Comparison of ENCODE assay signal across 8 mouse cellular contexts in genomic region chr7:126649231-126650051, GRCm38 (mm10). TPM values are rescaled to one million over a fixed set of nuclear protein-coding genes. Genes with fewer than 3 reads are reported as not detected.
A peak's percentile ranks its signal among the peaks of the same experiment; 100 is the strongest.
DNase-seq lines count a peak whose midpoint lies in the region; ATAC-seq and TF ChIP-seq lines count a peak whose summit lies in the region.

Gene Sgf29 (plus strand): TSS chr7:126649309.

- WGBS in hindbrain, embryonic 14.5 days = 1% methylated on average over 57 of the region's 57 CpGs

- POLR2A ChIA-PET in Patski (lab: Charles Lee) = interaction anchor here (0.9 to 1.1 kb wide), 2 partner anchors 12 to 14 kb away, joined by 3 to 4 read pairs; no protein-coding TSS in a partner anchor

- H3K36me3 ChIP-seq in hindbrain, embryonic 14.5 days (replicated peaks; ENCODE audit: control insufficient read depth, insufficient read depth) = no peaks in the 10 kb centered on the region

- no peak for DNase-seq in Patski (ENCODE audit: low read depth, low spot score)
- DNase-seq in cerebellum, postnatal 14 days = peak; percentile 96 to 97
- peak; percentile 84 to 91 for DNase-seq in frontal cortex, postnatal 25 days (ENCODE audit: low spot score in 2 of 2)
- peak; percentile 94 for DNase-seq in hindbrain, embryonic 14.5 days (ENCODE audit: low spot score)
- DNase-seq in layer of hippocampus, postnatal 36 days = peak; percentile 93 to 94
- peak; percentile 94 for DNase-seq in lung, postnatal 36 days
- peak; percentile 94 for DNase-seq in retina, postnatal 1 day
- peak; percentile 86 to 93 for DNase-seq in urinary bladder, adult 18-20 months (ENCODE audit: low spot score in 2 of 2)

- peak within 1 kb of the TSS; percentile 65 for H3K4me2 ChIP-seq in hindbrain, embryonic 14.5 days (replicated peaks)

- no peaks in the 10 kb centered on the region for H3K27me3 ChIP-seq in Patski
- H3K27me3 ChIP-seq in hindbrain, embryonic 14.5 days (ENCODE audit: control insufficient read depth, insufficient read depth, low read length) = no peaks in the 10 kb centered on the region

- in situ Hi-C loops in Patski (cut with MboI; ENCODE audit: low pct_unique_long_range_greater_than_20kb) = no loop called here

- H3K4me3 ChIP-seq in hindbrain, embryonic 14.5 days (replicated peaks; ENCODE audit: low read length) = peak within 1 kb of the TSS; percentile 39

- ATAC-seq in Patski = peak; percentile 73
- ATAC-seq in hindbrain, embryonic 14.5 days (ENCODE audit: low FRiP score) = peak; percentile 98

- peak within 1 kb of the TSS; percentile 84 for H3K27ac ChIP-seq in hindbrain, embryonic 14.5 days

- no peaks in the 10 kb centered on the region for H3K9me3 ChIP-seq in hindbrain, embryonic 14.5 days (ENCODE audit: control insufficient read depth, low read length)

- CTCF ChIA-PET in Patski (lab: Charles Lee) = interaction anchor here (0.6 to 1.7 kb wide), 9 partner anchors 9 to 84 kb away, joined by 3 to 4 read pairs (median 3); partner anchors contain the start of gene Eif3c

- H3K9ac ChIP-seq in hindbrain, embryonic 14.5 days = peak within 1 kb of the TSS; percentile 51

- TF ChIP-seq CTCF in Patski (IDR thresholded peaks at IDR 0.05) = no peak

- H3K4me1 ChIP-seq in hindbrain, embryonic 14.5 days (replicated peaks; ENCODE audit: control insufficient read depth, insufficient read depth, low read length) = peaks cover 5% of the 10 kb centered on the region; the same call in 1 of the 2 replicates

RNA-seq across cellular contexts. Expression of gene Sgf29, which starts in this region (rescaled TPM):
- polyA plus RNA-seq in Patski (2021) = 21.1 TPM
- 58.0 and 61.1 TPM in 2 replicates for polyA plus RNA-seq in hindbrain, embryonic 14.5 days (2014; fragmentation: Nextera tagmentation; extraction: Ambion mirVana)
- total RNA-seq in layer of hippocampus, postnatal 36 days (2021) = 10 to 100 TPM; 25.6 to 30.3 TPM
